Mouse (Mus musculus): ENCODE data around the gene Ank3. TPM values are rescaled to one million over a fixed set of nuclear protein-coding genes. Genes with fewer than 3 reads are reported as not detected.
A peak's percentile ranks its signal among the peaks of the same experiment; 100 is the strongest.

Ank3 gene
- polyA plus RNA-seq, 1 experiment from 2014 or later, result 13.4 TPM

- Histone ChIP-seq H3K9me3 (ENCODE audit: control insufficient read depth, low read length) (no peaks in the 10 kb centered on the region), H3K4me3 (ENCODE audit: low read depth, low read length) (no peak overlapping the region), H3K9ac (ENCODE audit: low read depth, low read length) (no peak overlapping the region), H3K27ac (ENCODE audit: low read depth, low read length) (no peak overlapping the region), H3K4me2 (no peak overlapping the region), H3K27me3 (replicated peaks; ENCODE audit: control insufficient read depth, insufficient read depth, low read length) (no peaks in the 10 kb centered on the region), H3K36me3 (ENCODE audit: control insufficient read depth, insufficient read depth, low read length) (no peaks in the 10 kb centered on the region), H3K4me1 (replicated peaks; ENCODE audit: control insufficient read depth, insufficient read depth, low read length) (no peaks in the 10 kb centered on the region)
- 80% methylated on average over 9 of the region's 9 CpGs for WGBS
- ATAC-seq (replicated peaks; ENCODE audit: low FRiP score), result no peak
- DNase-seq (ENCODE audit: low spot score), result no peak
Observed at GRCm38 (mm10) chr10:69645929-69646328, 247.4 kb downstream of the Ank3 start.

- H3K36me3 ChIP-seq (ENCODE audit: control insufficient read depth, insufficient read depth, low read length), result no peaks in the 10 kb centered on the region
- no peak for ATAC-seq (replicated peaks; ENCODE audit: low FRiP score)
- no peak for DNase-seq (ENCODE audit: low spot score)
- H3K27ac ChIP-seq (ENCODE audit: low read depth, low read length), result no peak overlapping the region
- H3K9me3 ChIP-seq (ENCODE audit: control insufficient read depth, low read length), result no peaks in the 10 kb centered on the region
- H3K9ac ChIP-seq (ENCODE audit: low read depth, low read length), result no peak overlapping the region
- H3K4me3 ChIP-seq (ENCODE audit: low read depth, low read length), result no peak overlapping the region
- H3K27me3 ChIP-seq (replicated peaks; ENCODE audit: control insufficient read depth, insufficient read depth, low read length), result no peaks in the 10 kb centered on the region
- WGBS, result 52% methylated on average over 4 of the region's 4 CpGs
- no peaks in the 10 kb centered on the region; the same call in 1 of the 2 replicates for H3K4me1 ChIP-seq (replicated peaks; ENCODE audit: control insufficient read depth, insufficient read depth, low read length)
- no peak overlapping the region for H3K4me2 ChIP-seq
Observed at GRCm38 (mm10) chr10:69650074-69650473, 251.5 kb downstream of the Ank3 start.

GRCm38 (mm10) chr10:69652660-69653059, 254.1 kb downstream of the Ank3 start:
- Histone ChIP-seq H3K9ac (ENCODE audit: low read depth, low read length) (no peak overlapping the region), H3K27ac (ENCODE audit: low read depth, low read length) (no peak overlapping the region), H3K27me3 (replicated peaks; ENCODE audit: control insufficient read depth, insufficient read depth, low read length) (no peaks in the 10 kb centered on the region), H3K4me2 (no peak overlapping the region), H3K4me1 (replicated peaks; ENCODE audit: control insufficient read depth, insufficient read depth, low read length) (no peaks in the 10 kb centered on the region; the same call in 1 of the 2 replicates), H3K9me3 (ENCODE audit: control insufficient read depth, low read length) (no peaks in the 10 kb centered on the region), H3K4me3 (ENCODE audit: low read depth, low read length) (no peak overlapping the region), H3K36me3 (ENCODE audit: control insufficient read depth, insufficient read depth, low read length) (no peaks in the 10 kb centered on the region)
- ATAC-seq (replicated peaks; ENCODE audit: low FRiP score), result no peak
- 45% methylated on average over 5 of the region's 5 CpGs for WGBS
- no peak for DNase-seq (ENCODE audit: low spot score)

GRCm38 (mm10) chr10:69653121-69653677, 254.6 kb downstream of the Ank3 start:
- Histone ChIP-seq H3K27me3 (replicated peaks; ENCODE audit: control insufficient read depth, insufficient read depth, low read length) (no peaks in the 10 kb centered on the region), H3K4me3 (ENCODE audit: low read depth, low read length) (no peak overlapping the region), H3K36me3 (ENCODE audit: control insufficient read depth, insufficient read depth, low read length) (no peaks in the 10 kb centered on the region), H3K4me2 (no peak overlapping the region), H3K9me3 (ENCODE audit: control insufficient read depth, low read length) (no peaks in the 10 kb centered on the region), H3K27ac (ENCODE audit: low read depth, low read length) (no peak overlapping the region), H3K4me1 (replicated peaks; ENCODE audit: control insufficient read depth, insufficient read depth, low read length) (no peaks in the 10 kb centered on the region; the same call in 1 of the 2 replicates), H3K9ac (ENCODE audit: low read depth, low read length) (no peak overlapping the region)
- ATAC-seq (replicated peaks; ENCODE audit: low FRiP score) (no peak), DNase-seq (ENCODE audit: low spot score) (no peak)
- 19% methylated on average over 5 of the region's 5 CpGs for WGBS

GRCm38 (mm10) chr10:69654176-69654575, 255.6 kb downstream of the Ank3 start:
- Histone ChIP-seq H3K9ac (ENCODE audit: low read depth, low read length) (no peak overlapping the region), H3K4me3 (ENCODE audit: low read depth, low read length) (no peak overlapping the region), H3K4me2 (no peak overlapping the region), H3K27ac (ENCODE audit: low read depth, low read length) (no peak overlapping the region), H3K36me3 (ENCODE audit: control insufficient read depth, insufficient read depth, low read length) (no peaks in the 10 kb centered on the region), H3K4me1 (replicated peaks; ENCODE audit: control insufficient read depth, insufficient read depth, low read length) (no peaks in the 10 kb centered on the region; the same call in 1 of the 2 replicates), H3K27me3 (replicated peaks; ENCODE audit: control insufficient read depth, insufficient read depth, low read length) (no peaks in the 10 kb centered on the region), H3K9me3 (ENCODE audit: control insufficient read depth, low read length) (no peaks in the 10 kb centered on the region)
- 84% methylated on average over 2 of the region's 2 CpGs for WGBS
- no peak for ATAC-seq (replicated peaks; ENCODE audit: low FRiP score)
- DNase-seq (ENCODE audit: low spot score), result no peak

- Histone ChIP-seq H3K4me1 (replicated peaks; ENCODE audit: control insufficient read depth, insufficient read depth, low read length) (no peaks in the 10 kb centered on the region; the same call in 1 of the 2 replicates), H3K36me3 (ENCODE audit: control insufficient read depth, insufficient read depth, low read length) (no peaks in the 10 kb centered on the region), H3K27ac (ENCODE audit: low read depth, low read length) (no peak overlapping the region), H3K9ac (ENCODE audit: low read depth, low read length) (no peak overlapping the region), H3K4me3 (ENCODE audit: low read depth, low read length) (no peak overlapping the region), H3K9me3 (ENCODE audit: control insufficient read depth, low read length) (no peaks in the 10 kb centered on the region), H3K27me3 (replicated peaks; ENCODE audit: control insufficient read depth, insufficient read depth, low read length) (no peaks in the 10 kb centered on the region), H3K4me2 (no peak overlapping the region)
- DNase-seq (ENCODE audit: low spot score) (no peak), ATAC-seq (replicated peaks; ENCODE audit: low FRiP score) (no peak)
- 19% methylated on average over 13 of the region's 13 CpGs for WGBS
Observed at GRCm38 (mm10) chr10:69654866-69655633, 256.5 kb downstream of the Ank3 start.

- no peak overlapping the region for H3K4me3 ChIP-seq (ENCODE audit: low read depth, low read length)
- H3K27ac ChIP-seq (ENCODE audit: low read depth, low read length), result no peak overlapping the region
- ATAC-seq (replicated peaks; ENCODE audit: low FRiP score), result no peak
- H3K4me1 ChIP-seq (replicated peaks; ENCODE audit: control insufficient read depth, insufficient read depth, low read length), result no peaks in the 10 kb centered on the region; the same call in 1 of the 2 replicates
- no peaks in the 10 kb centered on the region for H3K27me3 ChIP-seq (replicated peaks; ENCODE audit: control insufficient read depth, insufficient read depth, low read length)
- no peak overlapping the region for H3K9ac ChIP-seq (ENCODE audit: low read depth, low read length)
- no peaks in the 10 kb centered on the region for H3K36me3 ChIP-seq (ENCODE audit: control insufficient read depth, insufficient read depth, low read length)
- 18% methylated on average over 3 of the region's 3 CpGs for WGBS
- DNase-seq (ENCODE audit: low spot score), result no peak
- no peak overlapping the region for H3K4me2 ChIP-seq
- no peaks in the 10 kb centered on the region for H3K9me3 ChIP-seq (ENCODE audit: control insufficient read depth, low read length)
Observed at GRCm38 (mm10) chr10:69656321-69656720, 257.7 kb downstream of the Ank3 start.

- Histone ChIP-seq H3K4me1 (replicated peaks; ENCODE audit: control insufficient read depth, insufficient read depth, low read length) (no peaks in the 10 kb centered on the region), H3K9ac (ENCODE audit: low read depth, low read length) (no peak overlapping the region), H3K27me3 (replicated peaks; ENCODE audit: control insufficient read depth, insufficient read depth, low read length) (no peaks in the 10 kb centered on the region), H3K9me3 (ENCODE audit: control insufficient read depth, low read length) (no peaks in the 10 kb centered on the region), H3K4me2 (no peak overlapping the region), H3K36me3 (ENCODE audit: control insufficient read depth, insufficient read depth, low read length) (no peaks in the 10 kb centered on the region), H3K4me3 (ENCODE audit: low read depth, low read length) (no peak overlapping the region), H3K27ac (ENCODE audit: low read depth, low read length) (no peak overlapping the region)
- DNase-seq (ENCODE audit: low spot score), result no peak
- ATAC-seq (replicated peaks; ENCODE audit: low FRiP score), result no peak
- 89% methylated on average over 4 of the region's 4 CpGs for whole genome bisulfite sequencing
Observed at GRCm38 (mm10) chr10:69659818-69660217, 261.2 kb downstream of the Ank3 start.

- WGBS, result 6% methylated on average over 7 of the region's 7 CpGs
- Histone ChIP-seq H3K4me2 (no peak overlapping the region), H3K9ac (ENCODE audit: low read depth, low read length) (no peak overlapping the region), H3K27me3 (replicated peaks; ENCODE audit: control insufficient read depth, insufficient read depth, low read length) (no peaks in the 10 kb centered on the region), H3K9me3 (ENCODE audit: control insufficient read depth, low read length) (no peaks in the 10 kb centered on the region), H3K36me3 (ENCODE audit: control insufficient read depth, insufficient read depth, low read length) (no peaks in the 10 kb centered on the region), H3K4me3 (ENCODE audit: low read depth, low read length) (no peak overlapping the region), H3K27ac (ENCODE audit: low read depth, low read length) (no peak overlapping the region), H3K4me1 (replicated peaks; ENCODE audit: control insufficient read depth, insufficient read depth, low read length) (no peaks in the 10 kb centered on the region)
- peak; percentile 57 for DNase-seq (ENCODE audit: low spot score)
- no peak for ATAC-seq (replicated peaks; ENCODE audit: low FRiP score)
Observed at GRCm38 (mm10) chr10:69662338-69662737, 263.8 kb downstream of the Ank3 start.

Data from liver, embryonic 11.5 days (tissue).